Mouse (Mus musculus): ENCODE measurements around the gene Hdac10.

The Hdac10 gene

DNA sequence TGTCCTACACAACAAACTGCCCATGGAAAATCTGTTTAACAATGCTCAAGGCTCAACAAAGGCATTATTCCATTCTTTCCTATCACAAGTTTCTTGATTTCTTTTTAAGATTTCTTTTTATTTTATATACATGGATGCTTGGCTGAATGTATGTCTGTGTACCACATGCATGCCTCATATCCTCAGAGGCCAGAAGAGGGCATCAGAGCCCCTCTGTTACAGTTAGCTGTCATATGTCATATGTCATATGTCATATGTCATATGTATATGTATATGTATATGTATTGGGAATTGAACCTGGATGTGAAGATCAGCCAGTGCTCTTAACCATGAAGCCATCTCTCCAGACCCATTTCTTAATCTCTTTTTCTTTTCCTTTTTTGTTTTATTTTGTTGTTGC, 10.5 kb downstream of the Hdac10 start:
- DNase-seq, result peak; percentile 39

DNA sequence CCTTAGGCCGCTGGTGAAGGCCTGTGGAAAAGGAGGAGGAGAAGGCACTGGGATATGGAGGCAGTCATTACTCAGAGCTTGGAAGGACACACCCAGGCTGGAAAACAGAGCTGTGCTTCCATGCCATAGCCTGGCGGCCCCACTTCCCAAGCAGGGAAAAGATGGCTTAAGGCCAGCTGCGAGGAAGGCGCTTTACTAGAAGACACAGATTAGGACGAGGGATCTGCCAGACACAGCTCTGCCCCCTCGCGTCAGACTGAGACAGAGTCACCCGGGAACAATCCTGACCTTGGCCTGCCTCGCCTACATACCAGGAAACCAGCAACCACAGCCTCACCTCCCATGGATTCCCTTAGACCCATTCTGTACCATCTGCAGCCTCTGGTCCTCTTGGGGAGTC, 18.4 kb downstream of the Hdac10 start:
- no peak for DNase-seq

GRCm38 (mm10) chr15:89106976-89107375, 21.5 kb downstream of the Hdac10 start:
- no peak for DNase-seq

DNA sequence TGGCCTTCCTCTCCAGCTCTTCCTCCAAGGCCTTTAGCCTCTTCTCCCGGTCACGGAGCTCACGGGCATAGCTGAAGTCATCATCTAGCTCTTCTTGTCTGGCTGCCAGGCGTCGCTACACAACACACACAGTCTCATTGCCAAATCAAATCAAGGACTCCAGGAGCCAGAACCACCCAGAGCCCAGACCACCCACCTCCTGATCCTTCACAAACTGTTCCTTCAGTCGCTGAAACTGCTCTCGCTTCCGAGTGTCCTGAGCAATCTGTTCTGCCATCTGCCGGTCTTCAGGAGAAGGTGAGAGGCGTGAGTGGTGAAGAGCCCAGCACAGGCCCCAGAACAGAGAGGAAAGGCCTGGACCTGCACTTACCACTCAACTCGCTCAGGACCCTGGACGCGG, 22.4 kb downstream of the Hdac10 start:
- no peak for DNase-seq

GRCm38 (mm10) chr15:89104425-89104824, 24.1 kb downstream of the Hdac10 start:
- no peak for DNase-seq

DNA sequence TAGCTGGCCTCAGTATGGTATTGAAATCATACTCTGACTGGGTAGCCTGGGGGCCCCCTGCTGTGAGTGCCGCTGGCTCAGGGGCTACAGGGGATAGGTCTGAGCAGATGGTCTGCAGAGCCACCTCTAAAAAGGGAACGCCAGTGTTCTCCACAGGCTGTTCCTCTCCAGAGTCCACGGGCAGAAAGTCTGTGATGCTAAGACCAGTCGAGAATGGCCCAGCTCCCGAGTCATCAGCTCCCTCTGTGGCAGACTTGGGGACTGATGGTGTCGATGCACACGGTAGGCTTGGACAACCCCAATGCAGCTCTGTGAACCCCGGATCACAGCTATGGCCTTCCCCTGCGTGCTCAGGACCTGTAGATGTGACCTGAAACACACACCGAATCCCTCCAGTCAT, 24.6 kb downstream of the Hdac10 start:
- no peak for DNase-seq

GRCm38 (mm10) chr15:89102646-89103045, 25.9 kb downstream of the Hdac10 start:
- no peak for DNase-seq

- no peak for DNase-seq
Observed at GRCm38 (mm10) chr15:89100823-89101222, 27.7 kb downstream of the Hdac10 start.

DNA sequence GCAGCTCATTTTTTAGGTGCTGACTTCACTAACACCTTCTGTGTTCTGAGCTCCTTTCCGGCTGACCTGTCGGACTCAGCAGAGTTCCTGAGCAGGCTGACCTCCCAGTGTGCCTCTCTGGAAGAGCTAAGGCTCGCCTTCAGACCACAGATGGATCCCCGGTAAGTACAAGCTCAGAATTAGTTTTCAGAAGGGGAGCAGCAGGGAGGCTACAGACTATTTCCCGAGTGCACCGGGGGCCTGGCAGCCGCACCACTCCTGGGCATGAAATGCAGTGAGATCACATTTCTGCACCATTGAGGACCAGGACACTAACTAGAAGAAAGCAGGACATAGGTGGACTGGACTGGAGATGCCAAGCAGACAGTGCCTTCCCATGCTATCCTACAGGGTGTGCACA, 29.9 kb downstream of the Hdac10 start:
- DNase-seq, result no peak

DNA sequence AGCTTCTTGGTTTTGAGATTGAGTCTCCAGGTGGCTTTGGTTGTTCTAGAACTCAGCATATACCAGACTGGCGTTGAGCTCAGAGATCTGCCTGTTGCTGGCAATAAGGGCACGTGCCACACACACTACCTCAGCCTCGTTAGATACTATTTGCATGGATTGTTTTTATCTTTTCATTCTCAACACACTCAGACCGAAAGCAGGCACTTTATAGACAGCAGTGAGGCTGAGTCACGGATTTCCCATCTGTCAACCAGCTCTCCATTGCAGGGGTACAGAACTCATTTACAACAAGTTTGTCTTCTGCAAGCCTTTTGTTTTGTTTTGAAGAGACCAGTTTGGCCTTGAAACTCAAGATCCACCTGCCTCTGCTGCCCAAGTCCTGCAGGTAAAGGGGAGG, 31.1 kb downstream of the Hdac10 start:
- no peak for DNase-seq

DNA sequence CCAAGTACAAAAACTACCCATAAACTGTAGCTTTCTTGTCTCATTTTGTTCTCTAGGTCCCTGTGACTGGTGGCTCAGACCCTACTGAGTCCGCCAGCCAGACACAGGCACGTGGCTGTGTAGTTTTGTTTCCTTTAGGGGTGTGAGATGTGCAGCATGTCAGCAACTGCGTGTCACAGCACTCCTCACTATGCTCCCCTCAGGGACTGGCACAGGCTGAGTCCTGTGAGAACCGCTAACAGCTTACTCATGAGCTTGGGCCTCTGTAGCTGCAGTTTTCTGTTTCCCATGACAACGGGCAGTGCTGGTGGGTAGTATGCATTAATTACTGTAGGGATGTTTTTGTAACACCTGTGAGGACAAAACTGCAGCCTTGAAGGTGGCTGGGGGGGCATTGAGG, 36.3 kb downstream of the Hdac10 start:
- DNase-seq, result no peak

DNA sequence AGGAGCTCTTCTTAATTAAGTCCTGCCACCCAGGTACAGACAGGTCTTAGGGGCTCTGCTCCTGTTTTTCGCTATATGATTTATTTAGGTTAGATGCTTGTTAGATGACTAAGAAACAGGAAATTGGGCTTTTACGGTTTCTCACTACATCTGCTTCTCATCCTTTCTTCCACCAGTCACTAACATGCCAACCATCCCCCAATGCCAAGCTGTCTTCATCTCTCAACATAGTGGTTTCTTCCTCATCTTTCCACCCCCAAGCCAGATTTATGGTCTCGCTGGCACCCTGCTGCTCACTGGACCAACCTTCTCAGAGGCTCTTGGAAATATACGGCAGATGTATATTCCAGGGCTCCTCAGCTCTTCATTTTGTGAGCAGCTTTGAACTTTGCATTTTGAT, 37.8 kb downstream of the Hdac10 start:
- no peak for DNase-seq

DNA sequence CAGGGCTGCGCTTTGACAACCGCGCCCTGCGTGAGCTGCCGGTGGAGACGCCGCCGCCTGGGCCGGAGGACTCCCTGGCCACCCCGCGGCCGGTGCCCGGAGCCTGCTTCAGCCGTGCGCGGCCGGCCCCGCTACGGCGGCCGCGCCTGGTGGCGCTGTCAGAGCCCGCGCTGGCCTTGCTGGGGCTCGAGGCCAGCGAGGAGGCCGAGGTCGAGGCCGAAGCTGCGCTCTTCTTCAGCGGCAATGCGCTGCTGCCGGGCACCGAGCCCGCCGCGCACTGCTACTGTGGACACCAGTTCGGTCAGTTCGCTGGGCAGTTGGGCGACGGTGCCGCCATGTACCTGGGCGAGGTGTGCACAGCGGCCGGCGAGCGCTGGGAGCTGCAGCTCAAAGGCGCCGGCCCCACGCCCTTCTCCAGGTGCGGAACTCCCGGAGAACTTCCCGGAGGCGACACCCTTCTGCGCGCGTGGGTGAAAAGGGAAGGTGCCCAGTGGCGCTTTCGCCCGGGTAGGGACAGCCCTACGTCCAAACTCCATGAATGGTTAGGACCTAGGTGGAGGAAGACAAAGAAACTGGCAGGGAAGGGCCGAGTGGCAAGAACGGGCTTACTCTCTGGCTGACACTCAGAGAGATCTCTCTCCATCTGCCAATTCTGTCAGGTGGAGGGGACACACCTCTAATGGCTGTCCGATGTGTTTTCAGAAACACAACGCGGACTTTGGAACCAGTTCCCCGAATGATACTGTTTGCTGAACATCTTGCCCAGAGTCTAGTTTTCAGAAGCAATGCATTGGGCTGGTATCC, 39.0 kb downstream of the Hdac10 start:
- peak; percentile 39 for DNase-seq

GRCm38 (mm10) chr15:89088607-89089247, 39.8 kb downstream of the Hdac10 start, which contains the start of gene Selenoo:
Gene Selenoo, plus strand, starts transcription at chr15:89089084.
- DNase-seq, result peak; percentile 86

GRCm38 (mm10) chr15:89084826-89085225, 43.7 kb downstream of the Hdac10 start:
- no peak for DNase-seq

- DNase-seq, result no peak
Observed at GRCm38 (mm10) chr15:89083906-89084305, 44.6 kb downstream of the Hdac10 start.

DNA sequence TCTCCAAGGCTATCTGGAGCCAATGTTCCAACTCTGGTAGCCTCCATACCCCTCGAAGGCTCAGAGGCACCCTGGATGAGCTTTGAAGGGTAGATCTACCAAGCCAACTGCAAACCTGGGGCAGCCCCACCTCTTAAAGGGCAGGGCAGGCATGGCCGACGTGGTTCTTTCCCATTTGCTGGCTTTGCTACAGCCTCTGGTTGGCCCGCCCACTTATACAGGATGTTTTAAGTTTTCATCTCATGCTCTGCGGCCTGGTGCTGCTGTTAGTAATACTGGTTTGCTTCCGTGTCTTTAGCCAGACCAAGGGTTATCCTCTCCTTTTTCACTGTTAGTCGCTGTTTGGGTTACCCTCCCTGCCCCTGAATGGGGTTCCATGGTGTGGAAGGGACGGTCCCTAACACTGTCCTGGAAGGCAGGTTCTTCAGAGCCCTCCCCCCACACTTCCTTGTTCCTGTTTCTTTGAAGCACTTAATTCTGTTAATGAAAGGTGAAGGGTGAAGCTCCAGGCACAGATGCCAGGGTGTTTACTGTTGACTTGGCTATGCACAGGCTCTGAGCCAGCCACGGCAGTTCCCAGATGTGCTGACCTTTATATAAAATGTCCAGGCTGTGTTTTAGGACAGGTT, 50.2 kb downstream of the Hdac10 start:
- DNase-seq, result peak; percentile 80

DNA sequence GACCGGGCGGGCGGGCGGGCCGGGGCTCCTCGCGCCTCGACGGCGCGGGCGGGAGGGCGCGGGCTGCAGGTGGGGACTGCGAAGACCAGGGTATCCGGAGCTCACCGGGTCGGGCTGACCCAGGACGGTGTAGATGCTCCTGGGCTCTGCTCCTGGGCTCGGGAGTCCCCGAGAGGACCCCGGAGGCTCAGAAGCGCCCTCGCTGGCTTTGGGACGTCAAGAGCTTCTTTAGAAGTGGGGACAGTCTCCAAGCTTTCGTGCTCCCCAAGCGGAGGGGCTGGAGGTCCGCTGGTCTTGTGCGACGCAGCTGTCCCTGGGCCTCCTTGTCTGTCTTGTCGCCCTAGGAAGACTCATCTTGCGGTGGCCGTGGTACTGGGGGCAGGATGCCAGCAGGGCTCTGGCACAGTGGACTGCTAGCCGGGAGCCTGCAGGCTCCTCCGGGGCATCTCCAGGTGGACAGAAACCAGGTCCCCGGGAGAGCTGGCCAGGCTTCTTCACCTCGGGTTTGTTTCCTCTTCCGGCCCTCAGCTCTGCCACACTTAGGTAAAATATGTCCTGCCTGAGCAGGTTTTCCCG, 52.3 kb downstream of the Hdac10 start:
- peak; percentile 62 for DNase-seq

- peak; percentile 89 for DNase-seq
Observed at GRCm38 (mm10) chr15:89075478-89076147, 52.9 kb downstream of the Hdac10 start.

DNA sequence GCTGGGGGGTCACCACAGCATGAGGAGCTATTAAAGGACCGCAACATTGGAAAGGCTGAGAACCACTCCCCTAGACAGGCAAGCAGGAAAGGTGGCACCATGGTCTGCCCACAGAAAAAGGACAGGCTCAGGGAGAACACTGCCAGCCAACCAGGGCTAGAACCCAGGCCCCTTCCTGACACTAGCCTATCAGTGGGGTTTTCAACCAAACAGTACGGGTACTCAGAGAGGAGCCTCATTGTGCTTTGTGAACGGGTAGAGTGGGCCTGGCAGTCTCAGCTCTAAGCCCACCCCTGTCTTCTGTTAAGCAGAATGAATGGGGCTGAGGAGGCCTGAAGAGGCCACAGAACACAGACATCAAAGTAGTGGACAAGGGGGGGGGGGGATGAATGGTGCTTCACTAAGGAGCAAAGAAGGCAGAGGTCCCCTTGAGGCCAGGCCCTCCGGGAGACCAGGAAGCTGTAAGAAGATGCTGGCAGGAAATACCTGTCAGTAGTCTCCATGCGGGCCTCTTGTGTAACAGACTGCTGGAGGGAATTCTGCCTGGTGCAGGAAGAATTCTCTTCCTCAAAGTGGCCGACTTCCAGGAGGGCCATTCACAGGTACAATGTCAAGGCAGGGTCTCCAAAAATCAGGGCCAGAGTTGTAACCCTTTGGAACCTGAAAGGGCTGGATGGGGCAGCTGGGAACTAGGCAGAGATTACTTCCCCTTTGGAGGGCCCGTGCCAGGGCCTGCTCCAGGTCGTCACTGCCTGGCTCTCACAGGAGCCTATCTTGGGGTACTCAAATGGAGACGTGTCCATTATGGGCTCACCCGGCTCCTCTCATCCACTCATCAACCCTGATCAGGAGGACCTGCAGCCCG, 53.7 kb downstream of the Hdac10 start, which contains the start of gene Trabd:
Trabd (plus strand) TSS at position 512 of the 865 bp plus-strand sequence.
- no peak for DNase-seq

GRCm38 (mm10) chr15:89073993-89074603, 54.4 kb downstream of the Hdac10 start:
- DNase-seq, result no peak

Data from thymus, postnatal 14 days (tissue).